Mouse (Mus musculus): ENCODE results near the gene Ccdc80. TPM values are rescaled to one million over a fixed set of nuclear protein-coding genes. Genes with fewer than 3 reads are reported as not detected.

The Ccdc80 gene
- total and polyA plus RNA-seq, 3 experiments: 0.11 TPM; not detected in 2

DNA sequence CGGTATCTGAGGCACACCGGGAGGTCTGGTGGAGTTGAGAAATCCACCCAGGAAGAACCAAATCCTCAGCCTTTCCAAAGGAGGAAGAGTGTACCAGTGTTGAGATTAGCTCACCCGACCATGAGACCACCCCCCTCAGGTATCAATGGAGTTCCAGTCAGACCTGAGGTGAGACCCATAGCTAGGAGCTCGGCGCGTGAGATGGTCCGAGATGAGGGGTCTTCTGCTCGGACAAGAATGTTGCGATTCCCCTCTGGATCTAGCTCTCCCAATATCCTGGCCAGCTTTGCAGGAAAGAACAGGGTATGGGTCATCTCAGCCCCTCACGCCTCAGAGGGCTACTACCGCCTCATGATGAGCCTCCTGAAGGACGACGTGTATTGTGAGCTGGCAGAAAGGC lies 1.8 kb downstream of the Ccdc80 start:
- Histone ChIP-seq H3K4me3 (ENCODE audit: low read depth, low read length) (no peak overlapping the region), H3K36me3 (replicated peaks) (no peaks in the 10 kb centered on the region), H3K9me3 (replicated peaks) (no peaks in the 10 kb centered on the region), H3K4me1 (ENCODE audit: insufficient read depth, low read depth, low read length) (0 out of 2 replicates have a peak, but pooled peaks cover 2% of the 10 kb centered on the region), H3K27me3 (ENCODE audit: insufficient read depth, low read length) (peaks cover 46% of the 10 kb centered on the region)
- no peak for ATAC-seq (ENCODE audit: extremely low read depth, insufficient number of reproducible peaks, low FRiP score, poor library complexity, severe bottlenecking)
- no peak for DNase-seq (ENCODE audit: low spot score)
- TF ChIP-seq TAL1 (conservative IDR thresholded peaks at IDR 0.05; ENCODE audit: low read depth, low read length): no peak
- no peak for TF ChIP-seq CTCF (IDR thresholded peaks at IDR 0.05; ENCODE audit: low read depth, low read length)
- no peak for TF ChIP-seq POLR2AphosphoS5 (IDR thresholded peaks at IDR 0.05; ENCODE audit: insufficient replicate concordance, low read depth, low read length)
- no peak for TF ChIP-seq GATA1 (IDR thresholded peaks at IDR 0.05; ENCODE audit: borderline replicate concordance, low read length)
- TF ChIP-seq GATA2 (IDR thresholded peaks at IDR 0.05; ENCODE audit: borderline replicate concordance, low read depth, low read length): no peak

DNA sequence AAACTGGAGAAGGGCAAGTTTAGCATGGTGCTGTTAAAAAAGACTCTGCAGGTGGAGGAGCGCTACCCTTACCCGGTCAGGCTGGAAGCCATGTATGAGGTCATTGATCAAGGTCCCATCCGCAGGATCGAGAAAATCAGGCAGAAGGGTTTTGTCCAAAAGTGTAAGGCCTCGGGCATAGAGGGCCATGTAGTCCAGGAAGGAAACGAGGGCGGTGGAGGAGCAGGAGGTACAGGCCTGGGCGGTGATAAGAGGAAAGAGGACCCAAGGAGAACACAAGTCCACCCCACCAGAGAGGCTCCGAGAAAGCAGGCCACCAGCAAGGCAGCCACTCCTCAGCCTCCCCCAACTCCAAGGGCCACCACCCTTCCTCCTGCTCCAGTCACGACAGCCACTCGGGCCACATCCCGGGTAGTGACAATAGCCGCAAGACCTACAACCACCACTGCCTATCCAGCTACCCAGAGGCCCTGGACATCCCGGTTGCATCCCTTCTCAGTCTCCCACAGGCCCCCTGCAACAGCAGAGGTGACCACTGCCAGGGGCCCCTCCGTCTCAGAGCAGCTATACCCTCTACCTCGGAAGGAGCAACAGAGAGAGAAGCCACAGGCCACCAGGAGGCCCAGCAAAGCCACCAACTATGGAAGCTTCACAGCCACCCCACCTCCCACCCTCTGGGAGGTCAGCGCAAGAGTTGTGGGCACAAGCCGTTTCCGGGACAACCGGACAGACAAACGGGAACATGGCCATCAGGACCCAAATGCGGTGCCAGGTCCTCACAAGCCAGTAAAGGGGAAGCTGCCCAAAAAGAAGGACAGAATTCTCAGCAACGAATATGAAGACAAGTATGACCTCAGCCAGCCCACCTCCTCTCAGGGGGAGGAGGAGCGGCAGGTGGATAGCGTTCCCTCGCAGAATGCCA lies 2.6 kb downstream of the Ccdc80 start:
- no peak for TF ChIP-seq TAL1 (conservative IDR thresholded peaks at IDR 0.05; ENCODE audit: low read depth, low read length)
- no peak for TF ChIP-seq GATA1 (IDR thresholded peaks at IDR 0.05; ENCODE audit: borderline replicate concordance, low read length)
- no peak for TF ChIP-seq POLR2AphosphoS5 (IDR thresholded peaks at IDR 0.05; ENCODE audit: insufficient replicate concordance, low read depth, low read length)
- TF ChIP-seq CTCF (IDR thresholded peaks at IDR 0.05; ENCODE audit: low read depth, low read length): no peak
- TF ChIP-seq GATA2 (IDR thresholded peaks at IDR 0.05; ENCODE audit: borderline replicate concordance, low read depth, low read length): no peak
- H3K4me3 ChIP-seq (ENCODE audit: low read depth, low read length): no peak overlapping the region
- H3K4me1 ChIP-seq (ENCODE audit: insufficient read depth, low read depth, low read length): no peaks in the 10 kb centered on the region
- ATAC-seq (ENCODE audit: extremely low read depth, insufficient number of reproducible peaks, low FRiP score, poor library complexity, severe bottlenecking): no peak
- DNase-seq (ENCODE audit: low spot score): no peak
- H3K36me3 ChIP-seq (replicated peaks): no peaks in the 10 kb centered on the region
- no peaks in the 10 kb centered on the region for H3K9me3 ChIP-seq (replicated peaks)
- peaks cover 46% of the 10 kb centered on the region for H3K27me3 ChIP-seq (ENCODE audit: insufficient read depth, low read length)

DNA sequence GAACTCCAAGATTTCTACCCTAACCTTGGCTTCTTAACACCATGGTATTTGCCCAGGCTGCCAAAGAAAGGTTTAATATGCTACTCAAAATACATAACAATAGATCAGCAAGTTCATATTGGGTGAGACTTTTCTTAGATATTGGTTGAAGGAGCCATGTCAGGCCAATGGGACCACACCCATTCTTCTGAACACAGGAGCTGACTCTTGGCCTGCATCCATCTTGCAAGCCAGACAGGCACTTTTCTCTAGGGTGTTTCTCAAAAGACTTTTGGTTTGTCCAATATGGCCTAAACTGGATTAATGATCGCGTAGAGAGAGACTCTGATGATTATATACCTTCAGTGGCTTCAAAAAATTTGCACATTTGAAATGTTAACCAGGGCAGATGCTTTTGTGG lies 4.3 kb downstream of the Ccdc80 start:
- Histone ChIP-seq H3K4me1 (ENCODE audit: insufficient read depth, low read depth, low read length) (no peaks in the 10 kb centered on the region), H3K4me3 (ENCODE audit: low read depth, low read length) (no peak overlapping the region), H3K9me3 (replicated peaks) (no peaks in the 10 kb centered on the region), H3K36me3 (replicated peaks) (no peaks in the 10 kb centered on the region), H3K27me3 (ENCODE audit: insufficient read depth, low read length) (peaks cover 40% of the 10 kb centered on the region)
- no peak for ATAC-seq (ENCODE audit: extremely low read depth, insufficient number of reproducible peaks, low FRiP score, poor library complexity, severe bottlenecking)
- TF ChIP-seq POLR2AphosphoS5 (IDR thresholded peaks at IDR 0.05; ENCODE audit: insufficient replicate concordance, low read depth, low read length) (no peak), CTCF (IDR thresholded peaks at IDR 0.05; ENCODE audit: low read depth, low read length) (no peak), TAL1 (conservative IDR thresholded peaks at IDR 0.05; ENCODE audit: low read depth, low read length) (no peak), GATA1 (IDR thresholded peaks at IDR 0.05; ENCODE audit: borderline replicate concordance, low read length) (no peak), GATA2 (IDR thresholded peaks at IDR 0.05; ENCODE audit: borderline replicate concordance, low read depth, low read length) (no peak)
- DNase-seq (ENCODE audit: low spot score): no peak

DNA sequence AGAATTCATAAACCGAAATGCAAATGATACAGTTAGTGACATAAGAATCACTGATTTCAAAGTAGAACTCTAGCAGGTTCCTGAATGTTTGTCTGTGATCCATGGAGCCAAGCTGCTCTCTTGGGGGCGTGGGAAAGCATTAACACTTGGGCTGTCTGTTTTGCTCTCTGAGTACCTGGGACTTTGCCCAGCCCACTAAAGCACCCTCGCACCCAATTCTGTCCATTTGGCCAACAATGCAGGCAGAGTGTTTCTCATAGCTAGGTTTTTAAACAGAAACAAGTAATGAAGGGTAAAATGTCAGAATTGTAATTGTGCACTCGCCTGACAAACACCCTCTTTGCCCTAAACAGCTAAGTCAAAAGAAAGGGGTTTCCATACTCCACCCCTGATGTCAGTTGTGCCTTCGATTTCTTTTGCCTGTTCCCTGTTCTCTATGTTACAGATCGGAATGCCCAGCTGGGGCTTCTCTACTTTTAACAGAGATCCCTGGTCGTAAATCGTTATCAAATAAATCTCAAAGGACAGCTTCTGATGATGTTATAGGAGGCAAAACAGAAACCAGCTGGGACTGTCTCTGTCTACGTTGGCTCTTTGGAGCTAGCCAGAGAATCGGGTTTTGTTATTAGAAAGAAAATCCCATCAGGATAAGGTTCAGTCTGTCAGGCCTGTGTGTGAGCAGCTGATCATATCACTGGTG lies 5.1 kb downstream of the Ccdc80 start:
- H3K36me3 ChIP-seq (replicated peaks): no peaks in the 10 kb centered on the region
- peaks cover 35% of the 10 kb centered on the region for H3K27me3 ChIP-seq (ENCODE audit: insufficient read depth, low read length)
- no peak overlapping the region for H3K4me3 ChIP-seq (ENCODE audit: low read depth, low read length)
- no peaks in the 10 kb centered on the region for H3K4me1 ChIP-seq (ENCODE audit: insufficient read depth, low read depth, low read length)
- DNase-seq (ENCODE audit: low spot score) (no peak), ATAC-seq (ENCODE audit: extremely low read depth, insufficient number of reproducible peaks, low FRiP score, poor library complexity, severe bottlenecking) (no peak)
- no peaks in the 10 kb centered on the region for H3K9me3 ChIP-seq (replicated peaks)
- TF ChIP-seq POLR2AphosphoS5 (IDR thresholded peaks at IDR 0.05; ENCODE audit: insufficient replicate concordance, low read depth, low read length) (no peak), GATA2 (IDR thresholded peaks at IDR 0.05; ENCODE audit: borderline replicate concordance, low read depth, low read length) (no peak), GATA1 (IDR thresholded peaks at IDR 0.05; ENCODE audit: borderline replicate concordance, low read length) (no peak), TAL1 (conservative IDR thresholded peaks at IDR 0.05; ENCODE audit: low read depth, low read length) (no peak), CTCF (IDR thresholded peaks at IDR 0.05; ENCODE audit: low read depth, low read length) (no peak)

DNA sequence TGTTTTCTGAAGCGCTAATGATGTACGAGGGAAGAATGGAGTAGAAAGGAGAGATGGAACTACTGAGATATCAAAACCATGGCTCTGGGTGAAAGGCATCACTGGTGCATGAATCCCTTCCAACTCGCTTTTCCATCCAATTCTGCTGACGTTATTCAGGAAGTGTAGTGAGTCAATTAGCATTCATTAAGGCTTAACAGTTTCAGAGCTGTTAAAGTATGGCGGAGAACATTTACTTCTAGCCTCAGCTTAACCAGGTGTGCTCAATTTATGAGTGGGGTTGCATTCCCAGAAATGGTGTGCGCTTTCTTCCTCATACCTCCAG lies 5.6 kb downstream of the Ccdc80 start:
- no peaks in the 10 kb centered on the region for H3K36me3 ChIP-seq (replicated peaks)
- no peak for ATAC-seq (ENCODE audit: extremely low read depth, insufficient number of reproducible peaks, low FRiP score, poor library complexity, severe bottlenecking)
- no peak for DNase-seq (ENCODE audit: low spot score)
- H3K4me3 ChIP-seq (ENCODE audit: low read depth, low read length): no peak overlapping the region
- no peaks in the 10 kb centered on the region for H3K9me3 ChIP-seq (replicated peaks)
- peaks cover 30% of the 10 kb centered on the region for H3K27me3 ChIP-seq (ENCODE audit: insufficient read depth, low read length)
- H3K4me1 ChIP-seq (ENCODE audit: insufficient read depth, low read depth, low read length): no peaks in the 10 kb centered on the region
- no peak for TF ChIP-seq GATA2 (IDR thresholded peaks at IDR 0.05; ENCODE audit: borderline replicate concordance, low read depth, low read length)
- no peak for TF ChIP-seq TAL1 (conservative IDR thresholded peaks at IDR 0.05; ENCODE audit: low read depth, low read length)

GRCm38 (mm10) chr16:45100892-45101291 lies 7.7 kb downstream of the Ccdc80 start:
- no peak for TF ChIP-seq CTCF (IDR thresholded peaks at IDR 0.05; ENCODE audit: low read depth, low read length)
- TF ChIP-seq TAL1 (conservative IDR thresholded peaks at IDR 0.05; ENCODE audit: low read depth, low read length): no peak
- no peak for TF ChIP-seq GATA2 (IDR thresholded peaks at IDR 0.05; ENCODE audit: borderline replicate concordance, low read depth, low read length)
- no peak for TF ChIP-seq POLR2AphosphoS5 (IDR thresholded peaks at IDR 0.05; ENCODE audit: insufficient replicate concordance, low read depth, low read length)
- no peak for TF ChIP-seq GATA1 (IDR thresholded peaks at IDR 0.05; ENCODE audit: borderline replicate concordance, low read length)
- no peak for ATAC-seq (ENCODE audit: extremely low read depth, insufficient number of reproducible peaks, low FRiP score, poor library complexity, severe bottlenecking)
- no peak for DNase-seq (ENCODE audit: low spot score)

More at GRCm38 (mm10) chr16:45100892-45101291, 7.7 kb downstream of the Ccdc80 start:
- Histone ChIP-seq H3K4me3 (ENCODE audit: low read depth, low read length) (no peak overlapping the region), H3K27me3 (ENCODE audit: insufficient read depth, low read length) (peaks cover 17% of the 10 kb centered on the region), H3K36me3 (replicated peaks) (no peaks in the 10 kb centered on the region), H3K9me3 (replicated peaks) (no peaks in the 10 kb centered on the region), H3K4me1 (ENCODE audit: insufficient read depth, low read depth, low read length) (no peaks in the 10 kb centered on the region)

Data from G1E (cell line).